Mouse (Mus musculus): ENCODE measurements at regions not wholly inside any gene's neighbourhood (a gene's known extent, or its start where the extent isn't known, plus 50 kb on each side); places are given as distances from the start of the nearest gene placed in this dataset.

DNA sequence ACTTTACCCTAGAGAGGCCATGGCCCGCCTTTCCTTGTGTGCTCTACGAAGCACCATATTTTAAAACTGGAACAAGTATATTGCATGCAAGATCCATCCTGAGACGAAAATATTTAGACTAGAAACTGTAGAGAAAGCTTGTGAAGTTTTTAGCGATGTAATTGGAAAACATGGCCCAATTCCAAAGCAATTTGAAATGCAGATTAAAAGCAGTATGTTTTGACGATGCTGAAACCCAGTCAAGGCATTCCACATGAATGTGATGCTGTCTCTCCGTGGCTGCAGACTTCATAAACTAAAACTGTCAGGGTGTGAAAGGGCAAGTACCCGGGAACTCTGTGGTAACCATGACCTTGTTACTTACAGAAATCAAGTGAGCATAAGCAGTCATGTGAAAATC, 185.8 kb upstream of the Prkcq start:
- DNase-seq: no peak
- intact Hi-C loops (cut with DNase I): no loop called here

DNA sequence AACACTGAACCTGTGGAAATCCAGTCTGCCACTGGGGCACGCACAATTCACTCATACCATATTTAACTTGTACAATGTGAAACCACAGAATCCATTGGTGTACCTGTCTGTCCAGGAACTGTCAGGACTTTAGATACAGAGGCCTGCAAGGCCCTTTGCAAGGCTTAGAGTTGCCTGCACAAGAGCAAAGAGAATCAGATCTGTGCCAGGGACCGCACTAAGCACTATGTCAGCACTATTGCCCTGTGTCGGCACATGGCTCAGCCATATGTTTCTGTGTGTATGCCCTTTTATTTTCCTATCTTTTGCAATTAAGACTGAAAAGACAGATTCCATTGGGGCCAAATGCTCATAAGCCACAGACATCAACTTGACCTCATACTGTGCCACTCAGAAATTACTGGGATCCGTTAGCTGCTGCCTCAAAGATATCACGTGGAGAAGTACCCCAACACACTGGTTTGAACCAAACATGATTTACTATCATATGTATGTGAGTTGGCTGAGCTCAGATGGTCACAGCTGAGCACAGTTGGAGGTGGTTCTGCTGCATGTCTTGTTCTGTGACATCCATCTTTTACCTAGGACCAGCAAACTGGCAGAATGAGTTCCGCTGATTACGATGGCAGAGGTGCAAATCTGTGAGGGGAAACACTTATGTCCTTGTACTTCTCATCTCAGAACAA, 181.7 kb upstream of the Prkcq start:
- DNase-seq: peak; percentile 6
- intact Hi-C loops (cut with DNase I): no loop called here

DNA sequence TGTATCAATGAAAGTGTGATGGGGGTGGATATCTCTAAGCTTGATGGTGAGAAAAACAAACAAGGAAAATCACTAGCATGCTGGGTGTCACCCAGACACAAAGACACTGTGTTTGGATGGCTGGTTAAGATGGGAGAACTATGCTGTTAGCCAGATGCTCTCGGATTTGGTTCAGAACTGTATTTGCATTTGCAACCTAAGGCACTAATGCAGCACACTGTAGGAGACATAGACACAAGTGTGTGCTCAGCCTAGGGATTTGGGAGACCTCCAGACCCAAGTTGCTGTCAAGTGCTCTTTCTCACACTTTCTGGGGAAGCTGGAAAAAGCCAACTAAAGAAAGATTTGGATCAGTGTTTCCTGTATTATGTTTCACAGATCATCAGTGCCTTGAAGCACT, 173.1 kb upstream of the Prkcq start:
- no peak for DNase-seq
- intact Hi-C loops (cut with DNase I): no loop called here

DNA sequence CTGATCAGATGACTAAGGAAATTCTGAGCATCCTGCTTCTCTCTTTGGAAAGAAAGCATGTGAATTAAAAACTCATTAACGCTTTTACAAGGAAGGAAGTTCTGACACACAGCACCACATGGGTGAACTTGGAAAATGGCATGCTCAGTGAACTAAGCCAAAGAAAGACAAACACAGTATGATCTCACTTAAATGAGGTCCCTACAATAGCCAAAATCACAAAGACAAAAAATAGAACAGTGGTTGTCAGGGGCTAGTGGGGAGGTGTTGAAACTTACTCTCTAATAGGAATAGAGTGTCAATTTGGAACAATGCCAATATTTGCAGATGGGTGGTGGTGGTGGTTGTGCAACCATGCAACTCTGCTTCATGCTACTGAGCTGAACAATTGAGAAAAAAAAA, 172.7 kb upstream of the Prkcq start:
- DNase-seq: no peak
- intact Hi-C loops (cut with DNase I): no loop called here

DNA sequence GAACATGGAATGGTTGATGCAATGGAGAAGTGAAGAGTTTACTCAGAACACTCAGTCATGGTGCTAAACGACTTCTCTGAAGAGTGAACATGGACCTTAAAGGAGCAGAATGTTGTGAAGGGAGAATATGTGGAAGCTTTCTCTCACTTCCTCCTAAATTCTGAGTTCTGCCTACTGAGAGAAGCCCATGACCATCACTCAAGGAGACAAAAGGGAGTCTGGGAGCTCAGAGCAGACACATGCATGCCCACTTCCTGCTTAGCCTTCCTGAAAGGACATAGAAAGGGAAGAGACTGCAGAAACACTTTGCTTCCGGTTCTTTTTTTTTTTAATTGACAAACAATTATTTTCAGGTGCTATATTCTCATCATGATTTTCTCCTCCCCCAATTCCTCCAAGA, 166.1 kb upstream of the Prkcq start:
- DNase-seq: no peak
- intact Hi-C loops (cut with DNase I): no loop called here

DNA sequence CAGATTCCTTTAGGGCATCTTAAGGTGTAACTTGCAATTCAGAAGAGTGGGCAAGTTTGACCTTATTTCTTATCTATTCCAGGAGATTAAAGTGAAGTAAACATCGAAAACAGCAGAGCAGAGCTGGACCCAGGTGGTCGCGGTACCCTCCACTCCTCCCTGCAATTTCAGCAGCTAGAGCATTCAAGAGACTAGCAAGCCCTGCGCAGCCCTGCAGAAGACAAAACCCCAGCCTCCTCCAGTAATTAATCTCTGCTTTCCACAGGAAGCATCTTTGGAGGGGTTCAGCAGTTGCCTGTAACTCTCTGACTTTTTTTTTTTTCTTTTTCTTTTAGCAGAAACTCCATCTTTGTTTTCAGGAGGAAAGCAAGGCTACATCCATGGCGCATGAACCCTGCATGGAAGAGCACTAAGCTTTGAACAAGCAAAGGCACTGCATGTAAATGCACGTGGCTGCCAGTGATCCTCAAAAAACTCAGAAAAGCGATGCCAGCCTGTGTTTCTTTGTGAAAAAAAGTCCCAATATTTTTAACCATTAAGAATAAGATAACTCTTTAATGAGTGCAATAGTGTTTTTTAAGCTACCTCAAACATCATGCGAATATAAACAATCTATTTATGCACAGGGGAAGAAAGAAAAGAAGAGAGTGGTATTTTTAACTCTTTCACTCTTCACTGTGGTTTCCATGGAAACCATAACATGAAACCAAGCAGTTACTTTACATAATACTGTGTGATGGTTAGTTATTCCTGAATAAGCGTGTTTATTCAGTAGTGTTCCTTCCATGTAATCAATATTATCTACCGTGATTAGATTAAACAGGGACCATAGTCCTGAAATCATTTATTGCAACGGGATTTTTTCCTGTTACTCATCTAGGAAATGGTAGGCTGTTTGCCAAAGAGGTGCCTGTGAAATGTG, 160.6 kb upstream of the Prkcq start:
- DNase-seq: no peak
- intact Hi-C loops (cut with DNase I): no loop called here

DNA sequence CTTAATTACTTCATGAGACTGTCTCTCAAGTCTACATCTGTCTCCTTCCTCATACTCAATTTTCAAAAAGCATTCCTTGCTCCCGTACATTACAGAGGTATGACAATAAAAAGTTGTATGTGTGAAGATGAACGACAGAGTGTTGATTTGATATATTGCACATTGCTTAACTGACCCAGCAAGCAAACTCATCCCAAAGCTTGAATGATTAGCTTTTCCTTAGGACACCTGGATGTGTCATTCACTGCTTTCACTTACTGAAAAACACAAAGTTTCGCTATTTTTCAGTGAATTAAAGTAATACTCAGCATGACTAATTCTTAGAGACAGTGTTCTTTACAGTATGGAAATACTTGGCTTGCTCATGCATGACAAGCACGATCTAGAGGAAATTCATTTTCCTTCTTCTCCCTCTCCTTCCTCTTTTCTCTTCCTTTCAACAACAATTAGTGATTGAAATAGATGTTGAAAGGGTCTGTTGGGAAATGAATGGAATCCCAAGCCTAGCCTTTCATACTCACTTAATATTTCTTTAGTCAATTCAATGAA, 159.5 kb upstream of the Prkcq start:
- no peak for DNase-seq
- intact Hi-C loops (cut with DNase I): no loop called here

DNA sequence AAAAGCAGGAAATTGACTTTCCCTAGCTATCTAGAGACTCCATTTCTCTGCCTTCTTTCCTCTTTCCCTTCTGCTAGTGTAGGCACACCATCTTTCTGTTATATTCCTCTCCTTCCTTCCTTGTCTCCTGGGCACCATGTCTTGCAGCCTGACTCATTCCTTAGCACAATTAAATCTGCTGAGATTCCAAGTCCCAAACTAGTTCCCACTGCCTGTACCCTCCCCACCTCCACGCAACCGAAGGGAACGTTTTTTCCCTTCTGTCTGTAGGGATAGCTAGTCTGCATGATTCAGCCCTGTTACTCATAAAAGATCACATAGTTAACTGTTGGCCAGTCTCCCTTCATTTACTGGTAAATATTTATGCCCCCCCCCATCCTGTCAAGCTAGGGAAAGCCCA, 158.8 kb upstream of the Prkcq start:
- intact Hi-C loops (cut with DNase I): no loop called here
- no peak for DNase-seq

DNA sequence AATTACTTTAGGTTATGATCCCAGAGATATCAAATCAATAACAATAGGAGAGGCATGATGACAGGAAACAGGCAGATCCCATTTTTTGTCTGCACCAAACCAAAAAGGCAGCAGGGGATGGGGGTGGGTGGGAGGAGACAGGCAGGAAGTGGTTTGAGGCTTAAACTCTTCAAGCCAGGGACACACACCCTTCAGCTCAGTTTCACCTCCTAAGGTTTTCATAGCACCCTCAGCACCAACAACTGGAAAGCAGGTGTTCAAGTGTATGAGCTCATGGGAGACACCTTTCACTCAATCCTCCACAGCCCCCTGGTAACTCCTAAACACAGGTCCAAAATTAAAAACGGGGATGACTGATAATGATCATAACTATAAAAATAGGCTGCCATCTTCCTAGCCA, 155.5 kb upstream of the Prkcq start:
- intact Hi-C loops (cut with DNase I): no loop called here

DNA sequence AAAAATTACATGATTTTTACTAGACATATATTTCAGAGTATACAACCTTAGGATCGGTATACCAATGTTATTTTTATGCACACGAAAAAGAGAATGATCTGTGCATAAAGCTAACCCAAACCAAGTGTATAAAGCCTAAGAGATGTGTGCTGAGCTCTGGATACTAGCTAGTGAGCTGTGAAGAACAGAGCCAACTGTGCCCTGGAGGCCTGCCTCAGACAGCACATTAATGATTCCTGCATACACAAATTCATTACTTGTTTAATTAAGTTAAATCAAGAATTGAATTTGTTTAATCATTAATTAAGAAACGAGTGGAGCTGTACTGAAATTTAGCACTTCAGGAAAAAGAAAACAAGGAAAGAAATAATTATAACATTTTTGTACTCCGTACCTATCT, 139.0 kb upstream of the Prkcq start:
- intact Hi-C loops (cut with DNase I): no loop called here
- no peak for DNase-seq

More for the DNA sequence above, 155.5 kb upstream of the Prkcq start:
- DNase-seq: no peak

DNA sequence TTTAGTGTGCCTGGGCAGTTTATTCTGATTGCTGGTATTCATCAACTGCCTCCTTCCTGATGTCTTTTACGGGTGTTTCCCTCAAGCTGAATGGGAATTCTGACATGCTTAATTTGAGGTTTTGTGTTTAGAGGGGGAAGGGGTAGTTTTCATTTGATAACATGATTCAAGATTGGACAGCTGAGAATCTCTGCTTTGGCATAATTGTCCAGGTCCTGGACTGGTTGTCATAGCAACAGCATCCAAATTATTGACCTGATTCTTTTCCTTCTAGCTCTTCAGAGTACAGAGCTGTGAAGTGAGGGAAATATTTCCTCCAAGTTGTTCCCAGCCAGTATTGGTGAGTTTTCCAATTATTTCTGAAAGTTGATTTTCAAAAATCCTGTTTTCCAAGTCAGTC, 137.7 kb upstream of the Prkcq start:
- no peak for DNase-seq
- intact Hi-C loops (cut with DNase I): no loop called here

DNA sequence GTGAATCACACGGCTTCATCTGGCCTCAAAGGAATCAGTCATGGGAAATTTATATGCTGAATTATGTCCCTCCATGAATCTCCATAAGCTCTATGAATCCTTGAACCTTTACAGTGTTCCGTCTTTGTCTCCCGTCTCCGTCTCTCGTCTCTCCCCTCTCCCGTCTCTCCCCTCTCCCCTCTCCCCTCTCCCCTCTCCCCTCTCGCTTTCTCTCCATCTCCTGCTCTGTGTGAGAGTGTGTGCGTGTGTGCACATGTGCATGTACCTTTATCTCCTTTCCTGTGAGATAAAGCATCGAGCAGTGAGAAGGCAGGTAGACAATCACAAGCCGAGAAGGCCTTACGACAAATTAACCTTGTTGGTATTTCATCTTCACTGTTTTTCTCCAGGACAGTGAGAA, 134.6 kb upstream of the Prkcq start:
- DNase-seq: no peak

DNA sequence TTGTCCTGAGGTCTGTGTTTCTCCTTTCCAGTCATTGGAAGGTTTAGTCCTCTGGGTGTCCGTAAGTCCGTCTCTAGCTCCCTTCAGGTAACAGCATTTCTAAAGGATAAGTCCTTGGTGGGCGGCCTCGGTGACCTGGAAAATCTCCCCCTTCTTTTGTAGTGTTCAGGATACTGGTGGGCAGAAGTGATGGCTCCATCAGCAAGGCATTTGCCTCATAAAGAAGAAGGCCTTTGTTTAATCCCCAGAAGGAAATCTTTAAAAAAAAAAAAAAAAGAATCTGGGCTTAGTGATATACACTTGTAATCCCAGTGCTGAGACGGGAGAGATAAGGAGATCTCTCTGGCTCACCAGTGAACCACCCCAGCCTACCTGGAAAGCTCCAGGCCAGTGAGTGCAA, 133.5 kb upstream of the Prkcq start:
- intact Hi-C loops (cut with DNase I): no loop called here
- DNase-seq: no peak

More for the DNA sequence above, 134.6 kb upstream of the Prkcq start:
- intact Hi-C loops (cut with DNase I): no loop called here

DNA sequence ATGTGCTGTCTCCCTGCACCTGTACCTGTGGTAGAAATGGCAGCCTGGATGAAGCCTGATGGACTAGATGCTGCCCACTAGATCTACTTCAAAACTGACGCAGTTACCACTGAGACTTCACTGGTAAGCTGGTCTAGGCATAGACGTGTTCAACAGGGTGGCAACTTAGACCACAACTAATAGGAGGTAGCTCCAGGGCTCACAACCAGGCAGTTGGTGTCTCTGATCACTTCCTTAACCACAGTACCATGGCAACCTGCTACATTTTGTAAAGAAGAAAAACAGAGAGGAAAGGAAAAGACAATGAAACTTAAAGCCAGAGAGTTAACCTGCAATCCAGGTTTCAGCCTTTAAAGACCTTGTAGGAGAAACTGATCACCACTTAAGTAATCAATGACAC, 131.9 kb upstream of the Prkcq start:
- no peak for DNase-seq
- intact Hi-C loops (cut with DNase I): no loop called here

DNA sequence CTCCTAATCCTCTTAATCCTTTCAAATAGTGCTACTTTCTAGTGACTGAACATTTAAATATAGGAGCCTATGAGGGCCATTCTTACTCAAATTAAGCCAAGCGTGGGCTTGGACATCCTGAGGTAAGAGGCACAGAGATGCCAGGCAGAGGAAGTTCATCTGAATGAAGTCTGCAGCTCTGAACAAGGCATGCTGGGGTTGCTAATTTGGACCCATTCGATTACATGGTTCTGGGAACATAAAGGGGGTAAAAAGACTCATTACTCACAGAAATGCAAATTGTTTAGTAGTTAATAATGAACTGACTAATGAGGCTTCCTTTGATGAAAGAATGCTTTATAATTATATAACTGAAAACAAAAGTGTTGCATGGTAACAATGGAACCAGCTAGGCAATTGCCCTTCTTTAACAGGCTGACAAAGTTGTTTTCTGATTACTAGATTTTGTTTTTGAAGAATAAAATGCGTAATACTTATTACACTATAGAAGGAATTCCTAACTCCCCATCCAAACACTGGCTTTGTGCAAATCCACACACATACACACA, 127.1 kb upstream of the Prkcq start:
- no peak for DNase-seq
- intact Hi-C loops (cut with DNase I): no loop called here

DNA sequence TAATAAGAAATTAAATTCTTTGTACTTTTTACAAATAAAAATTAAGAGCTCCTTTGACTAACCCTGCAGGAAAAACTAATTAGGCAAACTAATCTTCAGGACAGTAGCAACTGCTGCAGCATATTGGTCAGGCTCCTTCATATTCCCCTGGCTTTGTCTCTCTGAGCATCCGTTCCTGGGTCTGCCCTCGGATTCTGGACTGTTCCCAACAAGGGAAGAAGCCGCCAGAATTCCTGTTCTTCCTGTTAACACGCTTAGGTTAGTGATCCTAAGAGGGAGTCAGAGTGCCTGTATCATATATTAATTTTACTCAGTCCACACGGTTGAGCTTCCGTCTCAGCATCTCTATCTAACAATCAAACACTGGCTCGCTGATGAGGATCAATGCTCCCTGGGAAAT, 120.3 kb upstream of the Prkcq start:
- no peak for DNase-seq
- intact Hi-C loops (cut with DNase I): no loop called here

DNA sequence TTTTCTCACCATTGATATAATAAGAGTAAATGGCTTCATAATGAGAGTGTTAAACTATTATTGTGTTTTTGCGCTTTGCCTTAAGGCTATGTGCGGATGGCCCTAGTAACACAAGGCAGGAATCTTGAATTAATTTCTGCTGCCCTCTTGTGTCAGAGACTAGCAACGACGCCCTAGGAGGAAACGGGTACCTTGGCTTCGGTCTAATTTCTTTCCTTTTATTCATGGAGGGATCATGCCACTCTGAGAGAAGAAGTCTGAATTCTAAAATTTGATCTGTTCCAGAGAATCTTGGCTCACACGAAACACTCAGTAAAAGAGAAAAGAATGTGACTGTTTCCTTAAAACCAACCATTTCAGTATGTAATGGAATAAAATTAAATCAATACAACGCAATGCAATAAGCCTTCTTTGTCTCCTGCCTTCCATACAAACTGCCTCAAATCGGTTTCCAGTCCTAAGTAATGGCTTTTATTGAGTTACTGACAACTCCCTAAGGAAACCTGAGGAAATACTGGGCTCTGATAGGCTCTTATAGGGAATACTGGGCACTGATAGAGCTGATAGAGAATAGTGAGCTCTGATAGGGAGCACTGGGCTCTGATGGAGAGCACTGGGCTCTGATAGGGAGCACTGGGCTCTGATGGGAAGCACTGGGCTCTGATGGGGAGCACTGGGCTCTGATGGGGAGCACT, 112.0 kb upstream of the Prkcq start:
- intact Hi-C loops (cut with DNase I): loop anchor here (5.0 kb wide), 2 partner anchors 273 to 688 kb away; partner anchors contain the start of gene Sfmbt2
- peak; percentile 50 for DNase-seq

DNA sequence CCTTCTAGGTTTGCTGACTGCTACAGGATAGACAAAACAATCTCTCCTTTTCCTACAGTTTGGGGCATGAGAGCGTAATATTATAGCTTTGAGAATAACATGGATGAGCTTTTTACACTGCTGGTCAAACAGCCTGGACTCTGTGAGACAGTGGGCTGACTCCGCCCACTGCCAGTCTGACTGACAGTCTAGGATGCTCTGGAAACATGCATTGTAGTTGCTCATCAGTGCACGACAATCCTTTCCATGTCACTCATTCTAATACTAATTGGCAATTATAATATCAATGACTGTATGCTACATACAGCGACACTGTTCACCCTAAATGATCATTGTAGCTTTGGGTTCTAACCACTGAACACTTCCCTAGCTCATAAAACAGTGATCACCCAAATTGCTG, 104.5 kb upstream of the Prkcq start:
- intact Hi-C loops (cut with DNase I): no loop called here

DNA sequence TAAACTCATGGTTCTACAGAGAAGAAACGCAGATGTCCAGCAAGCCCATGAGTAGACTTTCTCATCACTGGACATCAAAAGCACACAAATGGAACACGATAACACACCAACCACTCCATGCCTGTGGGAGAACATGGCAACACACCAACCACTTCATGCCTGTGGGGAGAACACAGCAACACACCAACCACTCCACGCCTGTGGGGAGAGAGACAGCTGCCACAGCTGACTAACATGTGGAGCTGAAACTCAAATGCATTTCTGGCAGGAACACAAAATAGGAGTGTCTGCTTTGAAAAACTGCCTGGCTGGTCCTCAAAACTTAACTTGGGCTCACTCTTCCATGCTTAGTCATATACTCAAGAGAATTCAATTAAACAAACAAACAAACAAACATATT, 88.4 kb upstream of the Prkcq start:
- intact Hi-C loops (cut with DNase I): no loop called here
- DNase-seq: no peak

More for the DNA sequence above, 104.5 kb upstream of the Prkcq start:
- DNase-seq: no peak

DNA sequence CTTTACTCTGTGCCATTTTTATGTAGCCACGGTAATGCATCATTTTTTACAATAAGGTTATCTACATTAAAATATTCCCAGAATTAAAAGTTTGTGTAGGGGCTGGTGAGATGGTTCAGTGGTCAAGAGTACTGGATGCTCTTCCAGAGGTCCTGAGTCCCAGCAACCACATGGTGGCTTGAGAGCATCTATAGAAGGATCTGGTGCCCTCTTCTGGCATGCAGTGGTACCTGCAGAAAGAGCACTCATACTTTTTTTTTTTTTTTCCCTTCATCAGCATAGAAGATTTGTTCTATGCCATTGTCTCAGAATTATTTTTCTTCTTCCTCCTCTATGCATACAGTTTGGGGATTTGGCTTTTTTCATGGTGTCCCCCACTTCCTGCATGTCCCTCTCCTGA, 84.9 kb upstream of the Prkcq start:
- peak; percentile 16 for DNase-seq
- intact Hi-C loops (cut with DNase I): no loop called here
